Mouse (Mus musculus) forebrain, embryonic 16.5 days (tissue): ENCODE measurements around the gene Lonrf3. TPM values are rescaled to one million over a fixed set of nuclear protein-coding genes. Genes with fewer than 3 reads are reported as not detected.

Experiments used
- ATAC-seq: fragments of 200-750 bp; cut with Nextera tagmentation; 2 replicates; pipeline ENCODE4 v1.8.0; 2017; ENCODE audit warnings: mild to moderate bottlenecking, moderate library complexity
- H3K27ac ChIP-seq: fragments of 300-500 bp; sonication (generic); 2 replicates; pipeline ENCODE4 v1.5.1; 2014; ENCODE audit warnings: low read length, control low read depth
- H3K27me3 ChIP-seq: fragments of 300-500 bp; sonication (generic); replicated peaks from 2 replicates; pipeline ENCODE4 v1.6.1; 2014; ENCODE audit warnings: low read length; ENCODE audit not compliant: control insufficient read depth, insufficient read depth
- H3K36me3 ChIP-seq: fragments of 300-500 bp; sonication (generic); 2 replicates; pipeline ENCODE4 v1.6.1; 2014; ENCODE audit not compliant: control insufficient read depth, insufficient read depth
- H3K4me1 ChIP-seq: fragments of 300-500 bp; sonication (generic); replicated peaks from 2 replicates; pipeline ENCODE4 v1.6.1; 2014; ENCODE audit warnings: low read length; ENCODE audit not compliant: control insufficient read depth, insufficient read depth
- H3K4me2 ChIP-seq: fragments of 300-500 bp; sonication (generic); 2 replicates; pipeline ENCODE4 v1.6.1; 2014; ENCODE audit warnings: mild to moderate bottlenecking, low read length, control low read depth
- H3K4me3 ChIP-seq: fragments of 300-500 bp; sonication (generic); replicated peaks from 2 replicates; pipeline ENCODE4 v1.5.1; 2014; ENCODE audit warnings: mild to moderate bottlenecking, low read length, control low read depth
- H3K9ac ChIP-seq: fragments of 300-500 bp; sonication (generic); replicated peaks from 2 replicates; pipeline ENCODE4 v1.6.1; 2014; ENCODE audit warnings: low read depth, low read length, control low read depth
- H3K9me3 ChIP-seq: fragments of 300-500 bp; sonication (generic); 2 replicates; pipeline ENCODE4 v1.6.1; 2016; ENCODE audit warnings: low read length; ENCODE audit not compliant: control insufficient read depth
- WGBS: fragments of 180-500 bp; shearing (Covaris S2); extraction: QIAGEN DNeasy Blood & Tissue Kit; methylation state at CpG from one replicate; pipeline ENCODE4 v1.1.7; 2014; 5-methylcytosine and 5-hydroxymethylcytosine counted together
- polyA plus RNA-seq: library from polyadenylated mRNA; unstranded; fragments of >200 nt; fragmentation: Nextera tagmentation; extraction: Ambion mirVana; gene quantifications from 2 replicates; pipeline ENCODE4 v1.2.1, GENCODE M21; 2015

Gene Lonrf3
- polyA plus RNA-seq, result 0.66 and 0.77 TPM in 2 replicates

DNA sequence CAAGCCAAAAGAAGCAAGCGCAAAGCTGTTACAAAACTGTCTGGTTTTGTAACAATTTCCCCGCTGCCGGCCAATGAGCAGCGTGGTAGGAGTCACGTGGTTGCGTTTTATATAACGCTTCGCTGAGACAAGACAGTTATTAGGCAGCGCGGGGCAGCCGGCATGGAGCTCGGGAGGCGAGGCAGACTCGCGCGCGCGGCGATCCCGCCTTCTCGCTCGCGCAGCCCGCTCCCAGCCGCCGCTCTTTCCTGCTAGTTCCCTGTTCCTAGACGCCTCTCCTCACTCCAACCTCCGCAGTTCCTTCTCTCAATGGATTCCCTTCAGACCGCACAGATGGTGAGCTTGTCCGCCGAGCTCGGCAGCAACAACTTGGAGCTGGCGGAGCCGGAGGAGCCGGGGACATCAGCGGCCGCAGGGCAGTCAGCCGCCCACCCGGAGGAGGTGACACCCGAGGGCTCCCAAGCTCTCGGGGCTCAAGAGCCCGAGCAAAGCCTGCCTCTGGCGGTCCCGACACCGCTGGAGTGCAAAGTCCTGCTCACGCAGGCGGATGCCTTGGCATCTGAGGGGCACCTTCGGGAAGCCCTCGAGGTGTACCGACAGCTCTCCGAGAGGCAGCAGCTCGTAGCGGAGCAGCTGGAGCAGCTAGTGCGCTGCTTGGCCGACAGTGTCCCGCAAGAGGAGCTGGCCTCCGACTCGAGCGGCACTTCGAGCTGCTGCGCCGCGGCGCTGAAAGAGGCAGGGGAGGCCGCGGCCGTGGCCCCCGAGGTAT, at the start of gene Lonrf3:
Gene Lonrf3 (plus strand): TSS at position 83 of the 769 bp plus-strand sequence.
- Histone ChIP-seq H3K9me3 (no peaks in the 10 kb centered on the region; the same call in 1 of the 2 replicates), H3K36me3 (no peaks in the 10 kb centered on the region), H3K9ac (peak within 1 kb of the TSS; percentile 37; the same call in 1 of the 2 replicates), H3K27ac (no peak within 1 kb of the TSS), H3K4me1 (peaks cover 7% of the 10 kb centered on the region; the same call in 1 of the 2 replicates), H3K4me3 (peak within 1 kb of the TSS; percentile 52), H3K27me3 (peaks cover 3% of the 10 kb centered on the region; the same call in 1 of the 2 replicates), H3K4me2 (peak within 1 kb of the TSS; percentile 81)
- 33% methylated on average over 68 of the region's 68 CpGs for WGBS
- peak; percentile 87 for ATAC-seq

GRCm38 (mm10) chrX:36278750-36279149, 49.4 kb upstream of the Lonrf3 start:
- no peak overlapping the region for H3K4me2 ChIP-seq
- WGBS, result 60% methylated on average over 1 of the region's 1 CpGs
- no peaks in the 10 kb centered on the region for H3K9me3 ChIP-seq
- H3K9ac ChIP-seq, result no peak overlapping the region
- no peaks in the 10 kb centered on the region for H3K36me3 ChIP-seq
- no peak overlapping the region for H3K27ac ChIP-seq
- H3K4me1 ChIP-seq, result no peaks in the 10 kb centered on the region
- no peak for ATAC-seq
- no peak overlapping the region for H3K4me3 ChIP-seq
- H3K27me3 ChIP-seq, result no peaks in the 10 kb centered on the region

DNA sequence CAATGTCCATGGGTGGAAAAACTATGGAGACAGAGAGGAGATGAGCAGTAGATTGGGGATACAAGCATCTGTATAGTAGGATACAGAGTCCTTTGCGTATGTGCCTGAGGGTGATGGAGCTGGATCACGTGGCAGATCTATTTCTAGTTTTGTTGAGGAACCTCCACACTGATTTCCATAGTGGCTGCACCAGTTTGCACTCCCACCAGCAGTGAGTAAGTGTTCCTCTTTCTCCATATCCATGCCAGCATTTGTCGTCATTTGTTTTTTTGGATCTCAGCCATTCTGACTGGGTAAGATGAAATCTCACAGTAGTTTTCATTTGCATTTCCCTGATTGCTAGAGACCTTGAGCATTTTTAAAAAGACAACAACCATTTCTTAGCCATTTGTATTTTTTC, 16.7 kb upstream of the Lonrf3 start:
- Histone ChIP-seq H3K4me3 (no peak overlapping the region), H3K9ac (no peak overlapping the region), H3K4me1 (no peaks in the 10 kb centered on the region), H3K9me3 (no peaks in the 10 kb centered on the region), H3K4me2 (no peak overlapping the region), H3K27me3 (no peaks in the 10 kb centered on the region), H3K36me3 (no peaks in the 10 kb centered on the region), H3K27ac (no peak overlapping the region)
- WGBS, result 59% methylated on average over 3 of the region's 3 CpGs
- ATAC-seq, result no peak

GRCm38 (mm10) chrX:36327491-36328255, 480 bp upstream of the Lonrf3 start:
- H3K27ac ChIP-seq, result no peak overlapping the region
- H3K27me3 ChIP-seq, result peaks cover 3% of the 10 kb centered on the region; the same call in 1 of the 2 replicates
- ATAC-seq, result peak; percentile 33; the same call in 1 of the 2 replicates
- peaks cover 7% of the 10 kb centered on the region; the same call in 1 of the 2 replicates for H3K4me1 ChIP-seq
- WGBS, result 21% methylated on average over 16 of the region's 20 CpGs
- no peaks in the 10 kb centered on the region for H3K36me3 ChIP-seq
- H3K4me3 ChIP-seq, result peak overlapping the region; percentile 52
- no peaks in the 10 kb centered on the region; the same call in 1 of the 2 replicates for H3K9me3 ChIP-seq
- no peak overlapping the region for H3K9ac ChIP-seq
- peak overlapping the region; percentile 81 for H3K4me2 ChIP-seq

- Histone ChIP-seq H3K9ac (peak overlapping the region; percentile 37; the same call in 1 of the 2 replicates), H3K4me3 (peak overlapping the region; percentile 52), H3K27ac (no peak overlapping the region), H3K36me3 (no peaks in the 10 kb centered on the region), H3K9me3 (no peaks in the 10 kb centered on the region; the same call in 1 of the 2 replicates), H3K4me2 (peak overlapping the region; percentile 81), H3K4me1 (peaks cover 7% of the 10 kb centered on the region; the same call in 1 of the 2 replicates), H3K27me3 (peaks cover 3% of the 10 kb centered on the region; the same call in 1 of the 2 replicates)
- 17% methylated on average over 49 of the region's 66 CpGs for WGBS
- ATAC-seq, result peak; percentile 22; the same call in 1 of the 2 replicates
These were observed 992 bp downstream of the Lonrf3 start for GRCm38 (mm10) chrX:36329040-36329649.

DNA sequence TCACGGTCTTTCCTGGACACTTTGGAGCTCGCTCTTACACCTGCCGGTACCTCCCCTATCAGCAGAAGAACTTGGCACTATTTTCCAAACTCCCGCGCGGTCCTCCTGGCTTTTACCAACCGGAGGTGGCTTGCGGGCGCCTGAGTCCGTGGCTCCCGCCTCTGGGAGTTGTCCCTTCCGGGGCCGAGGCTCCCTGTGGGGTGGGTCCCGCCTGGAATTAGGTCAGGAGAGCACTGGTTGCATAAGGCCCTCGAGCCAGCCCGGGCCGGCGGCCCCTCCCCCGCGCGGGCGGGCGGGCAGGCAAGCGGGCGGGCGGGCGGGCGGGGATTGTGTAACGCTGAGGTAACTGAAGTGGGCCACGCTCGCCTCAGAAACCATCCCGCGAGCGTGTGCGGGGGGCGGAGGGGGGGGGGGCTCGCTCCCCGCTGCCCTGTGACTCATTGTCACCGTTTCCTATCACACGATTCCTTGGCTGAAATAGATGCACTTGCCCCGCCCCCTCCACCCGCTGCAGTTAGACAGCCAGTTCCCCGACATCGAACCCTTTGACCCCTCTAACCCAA, 1.8 kb downstream of the Lonrf3 start:
- Histone ChIP-seq H3K4me3 (peak overlapping the region; percentile 52), H3K27ac (no peak overlapping the region), H3K36me3 (no peaks in the 10 kb centered on the region), H3K9me3 (no peaks in the 10 kb centered on the region; the same call in 1 of the 2 replicates), H3K9ac (no peak overlapping the region), H3K4me1 (peaks cover 7% of the 10 kb centered on the region; the same call in 1 of the 2 replicates), H3K27me3 (peaks cover 3% of the 10 kb centered on the region; the same call in 1 of the 2 replicates), H3K4me2 (peak overlapping the region; percentile 81)
- WGBS, result 15% methylated on average over 29 of the region's 44 CpGs
- ATAC-seq, result peak; percentile 27

- no peaks in the 10 kb centered on the region for H3K9me3 ChIP-seq
- H3K4me1 ChIP-seq, result no peaks in the 10 kb centered on the region
- H3K4me2 ChIP-seq, result no peak overlapping the region
- H3K4me3 ChIP-seq, result no peak overlapping the region
- no peak overlapping the region for H3K27ac ChIP-seq
- no peaks in the 10 kb centered on the region for H3K36me3 ChIP-seq
- no peak overlapping the region for H3K9ac ChIP-seq
- 49% methylated on average over 3 of the region's 3 CpGs for WGBS
- no peak for ATAC-seq
- no peaks in the 10 kb centered on the region for H3K27me3 ChIP-seq
These were observed 24.3 kb downstream of the Lonrf3 start for GRCm38 (mm10) chrX:36352446-36352845.

- no peak overlapping the region for H3K27ac ChIP-seq
- H3K36me3 ChIP-seq, result no peaks in the 10 kb centered on the region
- H3K4me2 ChIP-seq, result no peak overlapping the region
- H3K9me3 ChIP-seq, result no peaks in the 10 kb centered on the region
- H3K9ac ChIP-seq, result no peak overlapping the region
- no peak for ATAC-seq
- no peaks in the 10 kb centered on the region for H3K27me3 ChIP-seq
- H3K4me3 ChIP-seq, result no peak overlapping the region
- H3K4me1 ChIP-seq, result no peaks in the 10 kb centered on the region
These were observed 57.2 kb downstream of the Lonrf3 start for GRCm38 (mm10) chrX:36385340-36385739.
